Mouse (Mus musculus) layer of hippocampus, postnatal 25 days (tissue): ENCODE results near the gene Lamp2. TPM values are rescaled to one million over a fixed set of nuclear protein-coding genes. Genes with fewer than 3 reads are reported as not detected.
"Not testable (repeated sequence)": the region's sequence is repeated elsewhere in the genome, so short reads cannot be mapped to it uniquely, and the experiment has no call there.

Source experiments
- DNase-seq, 2 experiments: peaks; one replicate each; pipeline ENCODE4 v3.0.0; 2022; ENCODE audit warnings: mixed read lengths in 2 of 2, low spot score in 1 of 2; ENCODE audit errors: extremely low spot score in 1 of 2
- total RNA-seq, 2 experiments: library from RNA; stranded (reverse); gene quantifications; 2 replicates each; pipeline ENCODE4 v1.2.3; 2021

Gene Lamp2
- 10 to 100 TPM; 69.8 to 70.9 TPM for total RNA-seq

DNA sequence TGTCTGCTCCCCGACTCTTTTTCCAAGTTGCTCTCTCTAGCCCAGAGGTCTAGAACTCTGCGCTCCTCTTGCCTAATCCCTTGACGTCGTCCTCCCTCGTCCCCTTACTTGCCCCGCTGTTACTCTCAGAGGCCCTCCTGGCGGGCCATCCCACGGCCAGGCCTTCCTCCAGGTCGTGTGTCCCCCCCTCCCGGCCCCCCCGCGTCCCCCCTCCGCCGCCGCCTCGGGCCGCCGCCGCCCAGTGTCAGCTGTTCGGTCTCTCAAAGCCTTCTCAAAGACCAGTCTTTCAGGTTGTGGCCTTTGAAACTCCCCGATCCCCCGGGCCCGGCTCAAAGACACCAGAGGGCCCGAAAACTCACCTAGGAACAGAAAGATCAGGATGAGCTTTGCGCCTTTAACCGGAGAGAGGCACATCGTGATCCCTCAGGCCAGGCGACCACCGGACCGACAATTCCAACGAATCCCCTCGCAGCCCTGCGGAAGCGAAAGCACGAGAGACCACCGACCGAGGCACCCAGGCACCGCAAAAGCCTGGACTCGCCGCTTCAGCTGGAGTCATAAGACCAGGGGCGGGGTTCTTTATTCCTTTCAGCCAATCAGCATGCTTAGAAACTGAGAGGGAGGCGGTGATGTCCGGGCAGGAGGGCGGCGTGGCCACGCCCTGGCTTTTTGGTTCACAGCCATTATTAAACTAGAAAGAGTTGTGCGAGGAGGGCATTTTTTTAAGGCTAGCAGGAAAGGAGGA is at the start of gene Lamp2:
TSS of gene Lamp2 (minus strand) at position 565 of the 745 bp plus-strand sequence.
- peak; percentile 41 to 51 for DNase-seq

DNA sequence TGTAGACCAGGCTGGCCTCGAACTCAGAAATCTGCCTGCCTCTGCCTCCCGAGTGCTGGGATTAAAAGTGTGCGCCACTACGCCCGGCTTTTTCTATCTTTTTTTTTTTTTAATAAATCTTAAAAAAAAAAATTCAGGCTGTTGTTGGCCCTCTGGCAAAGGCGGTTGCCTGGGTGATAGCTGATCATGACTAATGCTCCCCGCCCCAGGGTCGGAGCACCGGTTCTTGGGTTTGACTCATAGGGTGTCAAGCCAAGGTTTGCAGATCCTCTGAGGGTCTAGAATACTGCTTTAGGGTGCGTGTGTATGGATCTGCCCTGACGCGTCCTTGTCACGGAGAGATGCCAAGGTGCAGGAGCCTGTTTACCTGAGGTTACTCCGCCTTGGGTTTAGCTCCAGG is 48.6 kb upstream of the Lamp2 start:
- no peak for DNase-seq

DNA sequence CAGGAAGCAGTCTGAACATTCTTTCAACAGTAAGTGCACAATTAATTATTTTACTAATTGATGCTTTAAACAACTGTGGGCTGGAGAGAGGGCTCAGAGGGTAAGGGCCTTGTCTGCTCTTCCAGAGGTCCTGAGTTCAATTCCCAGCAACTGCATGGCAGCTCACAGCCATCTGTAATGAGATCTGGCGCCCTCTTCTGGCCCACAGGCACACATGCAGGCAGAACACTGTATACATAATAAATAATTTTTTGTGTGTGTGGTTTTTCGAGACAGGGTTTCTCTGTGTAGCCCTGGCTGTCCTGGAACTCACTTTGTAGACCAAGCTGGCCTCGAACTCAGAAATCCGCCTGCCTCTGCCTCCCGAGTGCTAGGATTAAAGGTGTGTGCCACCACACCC is 45.9 kb upstream of the Lamp2 start:
- not testable (repeated sequence) for DNase-seq

DNA sequence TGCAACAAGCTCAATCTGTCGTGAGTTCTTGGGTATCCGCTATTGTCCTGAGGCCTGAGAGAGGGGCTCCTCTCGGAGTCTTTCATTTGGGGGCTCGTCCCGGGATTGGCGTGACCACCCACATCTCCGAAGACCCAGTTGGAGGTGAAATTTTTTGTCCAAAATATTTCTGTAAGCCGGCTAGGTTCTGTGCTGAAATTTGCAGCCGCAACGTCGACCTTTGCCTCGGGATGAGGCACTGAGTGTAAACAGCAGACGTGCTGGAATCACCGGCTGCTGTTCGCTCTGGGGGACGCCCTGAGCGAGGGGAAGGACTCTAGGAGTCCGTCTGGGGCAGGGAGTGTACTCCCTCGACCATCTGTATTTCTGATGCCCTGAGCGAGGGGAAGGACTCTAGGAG is 29.2 kb upstream of the Lamp2 start:
- DNase-seq = not testable (repeated sequence)

DNA sequence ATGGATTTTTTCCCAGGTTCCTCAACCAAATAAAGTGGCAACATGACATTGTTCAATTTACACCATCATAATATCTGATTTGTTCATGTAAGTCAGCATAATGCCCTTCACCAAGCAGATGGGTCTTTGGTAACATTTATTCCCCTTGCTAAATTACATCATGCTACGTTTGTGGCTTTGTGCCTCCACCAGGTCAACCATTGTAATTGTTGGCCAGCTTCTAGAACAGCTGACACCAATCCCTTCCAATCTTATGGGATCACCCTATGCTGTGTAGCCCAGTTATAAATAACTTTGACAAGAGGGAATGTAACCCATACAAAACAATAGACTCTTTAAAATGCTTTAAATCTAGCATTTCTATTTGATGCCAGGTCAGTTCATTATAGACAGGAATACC is 22.3 kb upstream of the Lamp2 start:
- no peak for DNase-seq

DNA sequence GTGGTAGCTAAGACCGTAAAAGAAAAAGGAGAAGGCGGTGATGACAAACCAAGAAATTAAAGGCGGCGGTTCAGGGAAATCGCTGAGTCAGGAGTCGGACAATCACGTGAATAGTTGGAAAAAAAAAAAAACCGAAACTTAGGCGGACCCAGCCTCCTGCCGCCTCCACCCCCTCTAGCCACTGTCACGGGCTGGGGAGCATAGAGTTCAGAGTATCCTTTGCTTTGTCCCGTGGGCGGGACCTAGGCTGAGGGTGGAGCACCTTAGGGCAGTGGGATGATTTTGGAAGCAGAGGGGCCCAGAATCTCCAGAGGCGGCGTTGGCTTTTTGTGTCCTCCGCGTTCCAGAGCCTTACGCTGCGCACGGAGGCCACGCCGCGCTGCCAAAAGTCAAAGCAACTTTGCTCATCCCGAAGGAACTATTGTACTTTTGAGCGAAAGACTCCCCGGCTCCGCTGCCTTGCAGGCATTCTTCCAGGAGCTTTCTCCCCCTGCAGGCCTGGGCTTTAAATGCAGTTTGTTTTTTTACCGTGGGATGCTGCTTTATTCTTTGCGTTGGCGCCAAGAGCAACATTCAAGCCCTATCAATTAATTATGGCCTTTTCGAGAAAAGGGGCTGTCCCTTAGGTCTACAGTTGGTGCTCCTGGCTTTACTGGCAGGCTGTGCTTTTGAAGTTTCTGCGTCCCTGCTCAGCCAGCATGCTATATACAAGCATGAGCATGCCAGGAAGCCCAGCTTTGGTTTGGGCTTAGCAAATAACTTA is 17.5 kb upstream of the Lamp2 start:
- peak; percentile 29 to 50 for DNase-seq

DNA sequence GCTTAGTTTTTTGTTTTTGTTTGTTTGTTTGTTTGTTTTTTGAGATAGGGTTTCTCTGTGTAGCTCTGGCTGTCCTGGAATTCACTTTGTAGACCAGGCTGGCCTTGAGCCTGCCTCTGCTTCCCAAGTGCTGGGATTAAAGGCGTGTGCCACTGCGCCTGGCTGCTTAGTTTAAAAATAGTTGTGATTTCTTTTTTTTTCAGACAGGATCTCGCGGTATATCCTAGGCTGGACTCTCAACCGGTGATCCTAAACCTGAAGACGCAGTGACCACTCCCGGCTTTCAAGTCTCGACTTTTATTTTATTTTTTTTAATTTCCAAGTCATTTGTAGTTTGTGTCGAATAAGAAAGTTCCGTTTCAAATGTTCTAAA is 16.9 kb upstream of the Lamp2 start:
- DNase-seq = no peak

DNA sequence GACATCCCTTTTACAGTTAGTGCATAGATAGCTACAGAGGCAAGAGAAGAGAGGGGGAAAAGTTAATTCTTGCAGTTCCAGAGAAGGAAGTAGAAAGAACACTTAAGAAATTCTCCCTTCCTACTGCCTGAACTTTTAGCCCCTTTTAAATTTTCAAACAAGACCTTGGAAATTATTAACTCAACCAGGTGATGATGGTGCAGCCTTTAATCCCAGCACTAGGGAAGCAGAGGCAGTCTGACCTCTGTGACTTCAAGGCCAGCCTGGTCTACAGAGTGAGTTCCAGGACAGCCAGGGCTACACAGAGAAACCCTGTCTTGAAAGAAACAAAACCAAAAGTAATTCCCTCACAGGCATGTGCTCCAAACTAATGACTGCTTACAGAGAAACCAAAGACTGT is 10.0 kb upstream of the Lamp2 start:
- no peak for DNase-seq

DNA sequence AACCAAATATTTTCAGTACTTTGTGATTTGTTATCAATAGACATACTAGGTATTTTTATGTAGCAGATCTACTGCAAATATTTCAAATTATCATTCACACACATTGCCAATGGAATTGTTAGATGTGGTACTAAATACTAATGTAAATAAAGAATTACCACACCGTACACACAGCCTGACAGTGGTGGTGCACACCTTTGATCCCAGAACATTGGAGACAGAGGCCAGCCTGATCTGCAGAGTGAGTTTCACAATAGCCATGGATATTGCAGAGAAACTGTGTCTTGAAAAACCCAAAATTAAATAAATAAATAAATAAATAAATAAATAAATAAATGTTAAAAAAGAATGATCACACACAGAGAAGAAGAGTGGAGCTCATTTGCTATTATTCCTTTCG is 6.9 kb upstream of the Lamp2 start:
- DNase-seq = no peak

DNA sequence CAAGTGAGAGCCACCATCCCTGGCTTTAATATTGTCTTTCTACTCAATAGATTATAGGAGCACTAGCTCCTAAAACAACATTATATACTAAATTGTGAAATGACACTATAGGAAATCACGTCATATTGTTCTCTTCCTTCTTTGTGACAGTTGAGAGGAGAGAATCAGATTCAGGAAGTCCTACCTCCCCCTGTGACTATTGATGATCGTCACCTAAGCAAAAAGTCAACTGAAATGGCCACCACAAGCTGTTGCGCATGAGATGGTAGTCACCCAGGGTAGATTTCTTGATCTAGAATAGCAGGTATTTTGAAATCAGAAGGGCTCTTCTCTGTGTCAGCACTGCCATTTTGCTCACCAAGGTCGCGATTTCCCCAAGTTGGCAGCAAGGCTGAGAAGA is 5.8 kb upstream of the Lamp2 start:
- no peak for DNase-seq

DNA sequence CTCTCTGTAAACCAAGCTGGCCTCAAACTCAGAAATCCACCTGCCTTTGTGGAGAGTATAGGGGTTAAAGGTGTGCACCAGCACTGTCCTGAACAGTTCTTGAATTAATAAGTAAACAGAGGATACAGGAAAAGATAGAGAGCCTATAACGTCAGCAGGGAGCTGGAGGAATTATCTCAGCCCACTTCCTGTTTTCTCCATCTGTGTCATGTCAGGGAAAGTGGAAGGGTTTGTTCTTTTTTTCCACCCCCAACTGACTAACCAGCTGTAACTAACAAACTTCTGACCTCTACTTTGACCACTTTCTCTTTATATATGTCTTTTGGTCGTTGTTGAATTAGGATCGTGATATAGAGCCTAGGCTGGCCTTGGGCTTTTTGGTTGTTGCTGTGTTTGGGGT is 4.6 kb upstream of the Lamp2 start:
- no peak for DNase-seq

DNA sequence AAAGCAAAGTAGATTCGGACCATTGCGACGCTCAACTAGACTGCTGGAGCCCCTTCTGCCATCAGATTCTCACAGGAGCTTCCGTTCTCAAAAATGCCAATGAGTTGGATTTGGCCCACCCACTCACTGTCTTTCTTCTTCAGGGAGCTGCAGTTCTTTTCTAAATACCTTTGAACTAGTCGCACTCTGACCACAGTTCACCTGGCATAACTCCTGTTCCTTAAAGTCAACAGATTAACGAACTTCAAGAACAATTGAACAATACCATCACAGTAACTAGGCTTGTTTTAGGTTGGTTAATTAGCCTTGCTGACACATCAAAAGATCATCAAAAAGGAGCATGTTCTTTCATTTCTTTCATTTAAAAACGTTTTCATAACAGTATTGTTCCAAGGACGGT is 2.8 kb upstream of the Lamp2 start:
- DNase-seq = no peak

DNA sequence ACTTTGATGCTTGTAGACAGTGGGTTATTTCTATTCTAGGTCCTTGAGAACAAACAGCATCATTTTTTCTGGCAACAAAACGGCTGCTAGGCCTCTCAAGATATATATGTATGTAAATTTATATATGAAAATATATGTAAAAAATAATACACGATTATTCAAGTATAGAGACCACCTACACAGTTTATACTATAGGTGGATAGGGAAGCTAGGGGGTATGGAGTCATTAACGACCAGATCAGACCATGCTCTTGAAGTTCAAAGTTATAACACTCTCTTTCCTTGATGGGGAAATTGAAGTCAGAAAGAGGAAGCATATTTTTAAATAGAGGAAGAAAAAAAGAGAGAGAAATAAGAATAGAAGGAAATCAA is 367 bp upstream of the Lamp2 start:
- no peak for DNase-seq

DNA sequence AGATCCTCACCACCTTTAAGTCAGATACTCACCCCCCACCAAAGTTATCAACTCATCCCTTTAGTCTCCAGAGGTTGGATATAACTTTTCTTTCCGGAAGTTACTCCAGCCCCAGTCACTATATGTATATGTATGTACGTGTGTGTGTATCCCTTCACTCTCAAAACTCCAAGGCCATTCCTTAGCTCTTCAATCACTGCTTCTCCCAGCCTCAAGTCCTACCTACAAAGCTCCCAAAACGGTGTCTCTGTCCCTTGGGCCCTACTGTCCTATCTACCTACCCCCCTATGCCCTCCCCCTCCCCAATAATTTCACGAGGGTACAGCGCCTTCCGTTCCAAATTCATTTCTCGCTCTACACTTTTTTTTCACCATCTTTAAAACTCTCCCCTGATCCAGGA is 780 bp downstream of the Lamp2 start:
- DNase-seq = no peak

DNA sequence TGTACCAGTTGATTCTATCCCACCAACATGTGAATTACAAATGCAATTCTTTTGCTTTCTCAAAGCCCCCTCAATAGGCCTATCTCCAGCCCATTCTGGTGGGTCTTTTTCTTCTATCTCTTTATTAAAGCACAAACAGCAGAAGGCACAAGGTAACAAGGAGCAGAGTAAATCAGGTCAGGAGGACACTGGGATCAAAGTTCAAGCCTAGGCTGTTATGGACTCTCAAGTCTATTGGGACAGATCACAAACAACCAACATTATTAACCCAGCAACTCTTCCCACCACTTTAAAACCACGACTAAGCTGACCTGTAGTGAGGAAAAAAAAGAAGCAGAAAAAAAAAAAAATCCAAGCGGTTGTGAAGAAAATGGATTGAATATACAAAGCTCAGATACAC is 1.4 kb downstream of the Lamp2 start:
- no peak for DNase-seq

DNA sequence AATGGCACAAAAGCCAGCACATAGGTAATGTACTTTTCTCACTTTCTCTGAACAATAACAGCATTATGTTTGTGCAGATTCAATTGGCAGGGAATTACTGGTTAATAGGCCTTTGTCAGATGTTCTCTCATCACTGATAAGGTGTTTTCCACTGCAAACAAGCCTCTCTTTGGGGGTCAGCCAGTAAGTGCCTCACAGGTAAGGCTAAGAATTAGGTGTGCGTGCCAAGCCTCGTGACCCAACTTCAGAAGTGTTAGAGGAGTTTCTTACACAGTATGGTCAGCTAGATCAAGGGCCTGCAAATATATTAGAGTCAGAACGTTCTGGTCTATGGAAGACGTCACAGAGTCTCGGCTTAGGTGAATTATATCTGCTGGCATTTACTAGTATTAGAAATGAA is 2.3 kb downstream of the Lamp2 start:
- no peak for DNase-seq

DNA sequence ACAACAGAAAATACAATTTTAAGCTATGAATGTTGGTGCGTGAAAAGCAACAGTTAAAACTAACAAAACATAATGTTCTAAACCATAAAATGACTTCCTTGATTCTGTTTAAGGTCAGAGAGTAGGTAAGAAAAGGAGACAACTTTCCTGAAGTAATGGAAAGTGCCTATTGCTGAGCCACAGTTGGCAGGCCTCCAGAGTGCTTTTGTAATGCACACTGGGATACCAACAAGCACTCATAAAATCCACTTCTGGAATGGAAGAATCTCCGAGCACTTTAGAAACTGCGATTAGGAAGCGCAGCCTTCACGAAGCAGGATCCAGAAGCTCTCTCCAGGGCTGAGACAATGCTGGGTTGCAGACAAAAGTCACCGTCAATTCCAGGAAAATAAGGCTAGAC is 5.8 kb downstream of the Lamp2 start:
- no peak for DNase-seq

DNA sequence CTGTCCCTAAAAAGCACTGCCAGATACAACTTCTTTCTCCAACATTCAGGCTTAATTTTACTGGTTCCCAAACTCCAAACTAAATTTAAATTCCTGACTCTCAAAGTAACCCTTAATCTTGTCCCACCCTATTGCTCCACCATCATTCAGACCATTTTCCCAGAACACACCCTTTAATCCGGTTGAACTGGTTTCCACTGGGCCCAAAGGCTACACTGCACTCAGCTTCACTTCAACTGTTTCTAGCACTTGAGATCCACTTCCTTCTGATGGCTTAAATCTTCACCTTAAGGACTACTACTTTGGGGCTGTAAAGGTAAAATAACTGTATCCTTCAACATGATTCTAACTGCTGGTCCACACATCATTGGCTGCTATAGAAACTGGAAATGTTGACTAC is 10.5 kb downstream of the Lamp2 start:
- DNase-seq = no peak

DNA sequence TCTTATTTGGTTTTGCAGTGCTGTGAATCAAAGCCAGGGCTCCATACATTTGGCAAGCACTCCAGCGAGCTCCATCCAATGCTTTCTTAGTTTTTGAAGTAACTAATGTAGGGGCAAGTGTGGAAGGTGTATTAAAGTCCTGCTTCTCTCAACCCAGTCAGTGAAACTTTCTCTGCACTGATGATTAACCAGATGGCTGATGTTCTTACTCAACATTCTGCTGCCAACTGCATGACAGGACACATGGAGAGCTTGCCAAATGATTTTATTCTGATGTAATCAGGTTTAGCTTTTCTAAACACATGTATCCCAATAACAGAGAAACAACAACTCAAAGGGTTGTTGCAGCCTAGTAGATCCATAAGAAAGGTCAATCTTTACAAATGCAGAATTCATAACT is 13.8 kb downstream of the Lamp2 start:
- no peak for DNase-seq

DNA sequence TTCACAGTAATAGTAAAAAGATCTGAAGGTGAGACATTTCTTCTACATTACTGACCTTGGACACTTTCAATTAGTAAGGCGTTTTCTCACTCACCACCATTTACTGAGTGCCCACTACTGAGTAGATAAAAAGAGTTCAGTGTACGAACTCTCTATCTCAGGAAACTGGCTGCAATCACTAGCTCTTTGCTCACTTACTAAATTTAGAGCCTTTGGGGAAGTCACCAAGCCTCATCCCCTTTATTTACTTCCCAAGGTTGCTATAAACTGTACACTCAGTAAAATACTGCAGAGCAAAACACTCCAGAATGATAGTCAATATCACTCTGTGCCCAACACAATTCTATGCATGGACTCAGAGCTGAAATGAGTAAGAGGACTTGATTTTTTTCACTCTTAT is 16.6 kb downstream of the Lamp2 start:
- DNase-seq = no peak

DNA sequence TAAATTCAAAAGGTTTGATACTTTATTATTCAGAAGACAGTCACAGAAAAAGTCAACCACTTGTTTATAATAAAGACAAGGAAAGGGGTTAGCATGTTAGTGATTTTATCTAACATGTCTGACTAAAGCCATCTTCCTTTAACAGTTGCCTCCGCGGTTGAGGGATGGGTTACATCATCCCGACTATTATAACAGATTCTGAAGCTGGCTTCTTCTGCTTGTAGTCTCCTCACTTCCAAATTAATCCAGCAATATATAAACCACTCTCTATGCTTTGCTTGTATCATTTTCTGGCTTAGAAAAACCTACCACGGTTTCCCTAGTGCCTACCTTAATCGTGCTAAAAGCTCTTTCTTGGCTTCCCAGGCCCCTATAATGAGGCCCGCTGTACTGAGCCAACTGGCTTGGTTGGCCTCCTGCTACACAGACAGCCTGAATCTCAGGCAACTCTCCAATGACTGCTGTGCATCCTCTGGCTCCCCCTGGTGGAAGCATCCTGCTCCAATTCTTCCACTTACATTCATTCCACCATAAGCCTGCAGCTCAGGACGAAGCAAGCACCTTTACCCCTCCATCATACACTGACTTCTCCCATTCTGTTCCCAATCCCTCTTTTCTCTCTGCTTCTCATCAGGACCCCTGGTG is 18.0 kb downstream of the Lamp2 start:
- peak; percentile 56 to 79 for DNase-seq

DNA sequence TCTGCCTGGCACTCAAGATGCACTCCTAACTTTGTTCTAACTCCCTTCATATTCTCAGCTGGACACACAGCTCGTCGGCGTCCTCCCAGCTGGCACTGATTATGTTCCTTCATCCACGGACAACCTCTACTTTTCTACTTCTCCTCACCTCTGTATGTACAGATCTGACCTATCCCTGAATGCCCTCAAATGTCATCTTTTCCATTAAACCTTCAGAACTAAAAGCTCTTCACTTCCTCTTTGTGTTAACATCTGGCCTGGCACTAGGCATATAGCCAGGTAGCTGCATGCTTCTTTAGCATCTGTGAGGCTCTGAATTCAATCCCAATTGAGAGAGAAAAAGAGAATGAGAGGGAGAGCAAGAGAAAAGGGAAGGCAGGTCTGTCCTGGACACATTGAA is 26.8 kb downstream of the Lamp2 start:
- no peak for DNase-seq
